Mouse (Mus musculus): ENCODE results near the gene Atp9a. TPM values are rescaled to one million over a fixed set of nuclear protein-coding genes. Genes with fewer than 3 reads are reported as not detected.

The Atp9a gene
- 2.7 and 4.0 TPM in 2 replicates for polyA plus RNA-seq (2015; fragmentation: Nextera tagmentation; extraction: Ambion mirVana)

- ATAC-seq (ENCODE audit: low read depth): peak; percentile 9; the same call in 1 of the 2 replicates
- Histone ChIP-seq H3K9me3 (replicated peaks; ENCODE audit: control insufficient read depth, low read length) (no peaks in the 10 kb centered on the region), H3K9ac (ENCODE audit: low read depth, low read length) (peak within 1 kb of the TSS; percentile 31; the same call in 1 of the 2 replicates), H3K27me3 (ENCODE audit: control insufficient read depth, insufficient read depth, low read depth, low read length) (peaks cover 19% of the 10 kb centered on the region), H3K27ac (ENCODE audit: low read length) (no peak within 1 kb of the TSS), H3K4me3 (ENCODE audit: low read depth, low read length) (peak within 1 kb of the TSS; percentile 64), H3K4me1 (ENCODE audit: control insufficient read depth, low read depth, low read length) (no peaks in the 10 kb centered on the region), H3K4me2 (ENCODE audit: low read depth, low read length) (peak within 1 kb of the TSS; percentile 59), H3K36me3 (ENCODE audit: control insufficient read depth, insufficient read depth) (no peaks in the 10 kb centered on the region)
- 11% methylated on average over 21 of the region's 33 CpGs for WGBS (ENCODE audit: insufficient replicate concordance)
Observed at GRCm38 (mm10) chr2:168742059-168742627, at the start of gene Atp9a. TSS of gene Atp9a (minus strand) at chr2:168742409.

- ATAC-seq (ENCODE audit: low read depth): no peak
- H3K9ac ChIP-seq (ENCODE audit: low read depth, low read length): no peak overlapping the region
- no peak overlapping the region for H3K27ac ChIP-seq (ENCODE audit: low read length)
- 69% methylated on average over 4 of the region's 4 CpGs for WGBS (ENCODE audit: insufficient replicate concordance)
- H3K4me2 ChIP-seq (ENCODE audit: low read depth, low read length): no peak overlapping the region
- H3K27me3 ChIP-seq (ENCODE audit: control insufficient read depth, insufficient read depth, low read depth, low read length): no peaks in the 10 kb centered on the region
- H3K4me3 ChIP-seq (ENCODE audit: low read depth, low read length): no peak overlapping the region
- no peaks in the 10 kb centered on the region for H3K36me3 ChIP-seq (ENCODE audit: control insufficient read depth, insufficient read depth)
- H3K9me3 ChIP-seq (replicated peaks; ENCODE audit: control insufficient read depth, low read length): no peaks in the 10 kb centered on the region
- no peaks in the 10 kb centered on the region for H3K4me1 ChIP-seq (ENCODE audit: control insufficient read depth, low read depth, low read length)
Observed at GRCm38 (mm10) chr2:168791115-168791802, 49.0 kb upstream of the Atp9a start.

GRCm38 (mm10) chr2:168786174-168786573 lies 44.0 kb upstream of the Atp9a start:
- WGBS (ENCODE audit: insufficient replicate concordance): 74% methylated on average over 9 of the region's 9 CpGs
- no peak for ATAC-seq (ENCODE audit: low read depth)
- H3K9ac ChIP-seq (ENCODE audit: low read depth, low read length): no peak overlapping the region
- no peaks in the 10 kb centered on the region for H3K36me3 ChIP-seq (ENCODE audit: control insufficient read depth, insufficient read depth)
- H3K27ac ChIP-seq (ENCODE audit: low read length): no peak overlapping the region
- no peaks in the 10 kb centered on the region for H3K9me3 ChIP-seq (replicated peaks; ENCODE audit: control insufficient read depth, low read length)
- H3K27me3 ChIP-seq (ENCODE audit: control insufficient read depth, insufficient read depth, low read depth, low read length): no peaks in the 10 kb centered on the region
- no peak overlapping the region for H3K4me2 ChIP-seq (ENCODE audit: low read depth, low read length)
- no peaks in the 10 kb centered on the region for H3K4me1 ChIP-seq (ENCODE audit: control insufficient read depth, low read depth, low read length)
- H3K4me3 ChIP-seq (ENCODE audit: low read depth, low read length): no peak overlapping the region

- WGBS (ENCODE audit: insufficient replicate concordance): 50% methylated on average over 9 of the region's 9 CpGs
- no peak overlapping the region for H3K9ac ChIP-seq (ENCODE audit: low read depth, low read length)
- ATAC-seq (ENCODE audit: low read depth): no peak
- no peak overlapping the region for H3K4me2 ChIP-seq (ENCODE audit: low read depth, low read length)
- H3K27ac ChIP-seq (ENCODE audit: low read length): no peak overlapping the region
- H3K36me3 ChIP-seq (ENCODE audit: control insufficient read depth, insufficient read depth): no peaks in the 10 kb centered on the region
- no peaks in the 10 kb centered on the region for H3K9me3 ChIP-seq (replicated peaks; ENCODE audit: control insufficient read depth, low read length)
- H3K4me1 ChIP-seq (ENCODE audit: control insufficient read depth, low read depth, low read length): no peaks in the 10 kb centered on the region
- no peaks in the 10 kb centered on the region for H3K27me3 ChIP-seq (ENCODE audit: control insufficient read depth, insufficient read depth, low read depth, low read length)
- no peak overlapping the region for H3K4me3 ChIP-seq (ENCODE audit: low read depth, low read length)
Observed at GRCm38 (mm10) chr2:168780596-168780995, 38.4 kb upstream of the Atp9a start.

- Histone ChIP-seq H3K4me2 (ENCODE audit: low read depth, low read length) (no peak overlapping the region), H3K9me3 (replicated peaks; ENCODE audit: control insufficient read depth, low read length) (no peaks in the 10 kb centered on the region), H3K9ac (ENCODE audit: low read depth, low read length) (no peak overlapping the region), H3K27me3 (ENCODE audit: control insufficient read depth, insufficient read depth, low read depth, low read length) (no peaks in the 10 kb centered on the region), H3K4me1 (ENCODE audit: control insufficient read depth, low read depth, low read length) (no peaks in the 10 kb centered on the region), H3K36me3 (ENCODE audit: control insufficient read depth, insufficient read depth) (no peaks in the 10 kb centered on the region), H3K27ac (ENCODE audit: low read length) (peak overlapping the region; percentile 50; the same call in 1 of the 2 replicates), H3K4me3 (ENCODE audit: low read depth, low read length) (no peak overlapping the region)
- WGBS (ENCODE audit: insufficient replicate concordance): 31% methylated on average over 9 of the region's 9 CpGs
- peak; percentile 61 for ATAC-seq (ENCODE audit: low read depth)
Observed at GRCm38 (mm10) chr2:168780024-168780423, 37.8 kb upstream of the Atp9a start.

- Histone ChIP-seq H3K9ac (ENCODE audit: low read depth, low read length) (no peak overlapping the region), H3K4me1 (ENCODE audit: control insufficient read depth, low read depth, low read length) (no peaks in the 10 kb centered on the region), H3K4me2 (ENCODE audit: low read depth, low read length) (no peak overlapping the region), H3K9me3 (replicated peaks; ENCODE audit: control insufficient read depth, low read length) (no peaks in the 10 kb centered on the region), H3K4me3 (ENCODE audit: low read depth, low read length) (no peak overlapping the region), H3K36me3 (ENCODE audit: control insufficient read depth, insufficient read depth) (no peaks in the 10 kb centered on the region), H3K27ac (ENCODE audit: low read length) (no peak overlapping the region), H3K27me3 (ENCODE audit: control insufficient read depth, insufficient read depth, low read depth, low read length) (no peaks in the 10 kb centered on the region)
- no peak for ATAC-seq (ENCODE audit: low read depth)
Observed at GRCm38 (mm10) chr2:168777481-168777880, 35.3 kb upstream of the Atp9a start.

- no peak overlapping the region for H3K9ac ChIP-seq (ENCODE audit: low read depth, low read length)
- H3K36me3 ChIP-seq (ENCODE audit: control insufficient read depth, insufficient read depth): no peaks in the 10 kb centered on the region
- peak overlapping the region; percentile 81 for H3K27ac ChIP-seq (ENCODE audit: low read length)
- peak; percentile 83 for ATAC-seq (ENCODE audit: low read depth)
- no peaks in the 10 kb centered on the region for H3K4me1 ChIP-seq (ENCODE audit: control insufficient read depth, low read depth, low read length)
- no peaks in the 10 kb centered on the region for H3K9me3 ChIP-seq (replicated peaks; ENCODE audit: control insufficient read depth, low read length)
- H3K27me3 ChIP-seq (ENCODE audit: control insufficient read depth, insufficient read depth, low read depth, low read length): no peaks in the 10 kb centered on the region
- WGBS (ENCODE audit: insufficient replicate concordance): 35% methylated on average over 3 of the region's 3 CpGs
- H3K4me2 ChIP-seq (ENCODE audit: low read depth, low read length): no peak overlapping the region
- H3K4me3 ChIP-seq (ENCODE audit: low read depth, low read length): no peak overlapping the region
Observed at GRCm38 (mm10) chr2:168776238-168776637, 34.0 kb upstream of the Atp9a start.

- ATAC-seq (ENCODE audit: low read depth): no peak
- WGBS (ENCODE audit: insufficient replicate concordance): 54% methylated on average over 8 of the region's 8 CpGs
- Histone ChIP-seq H3K27ac (ENCODE audit: low read length) (no peak overlapping the region), H3K27me3 (ENCODE audit: control insufficient read depth, insufficient read depth, low read depth, low read length) (peaks cover 40% of the 10 kb centered on the region), H3K36me3 (ENCODE audit: control insufficient read depth, insufficient read depth) (no peaks in the 10 kb centered on the region), H3K4me3 (ENCODE audit: low read depth, low read length) (no peak overlapping the region), H3K4me2 (ENCODE audit: low read depth, low read length) (no peak overlapping the region), H3K9ac (ENCODE audit: low read depth, low read length) (no peak overlapping the region), H3K4me1 (ENCODE audit: control insufficient read depth, low read depth, low read length) (no peaks in the 10 kb centered on the region), H3K9me3 (replicated peaks; ENCODE audit: control insufficient read depth, low read length) (no peaks in the 10 kb centered on the region)
Observed at GRCm38 (mm10) chr2:168769259-168769658, 27.1 kb upstream of the Atp9a start.

- H3K9ac ChIP-seq (ENCODE audit: low read depth, low read length): no peak within 1 kb of the TSS; the same call in 1 of the 2 replicates
- peak within 1 kb of the TSS; percentile 34; the same call in 1 of the 2 replicates for H3K4me2 ChIP-seq (ENCODE audit: low read depth, low read length)
- peak within 1 kb of the TSS; percentile 81 for H3K27ac ChIP-seq (ENCODE audit: low read length)
Observed at GRCm38 (mm10) chr2:168767582-168767981, 25.4 kb upstream of the Atp9a start, which contains the start of gene Sall4. TSS of gene Sall4 (minus strand) at chr2:168767943.

More at GRCm38 (mm10) chr2:168767582-168767981, 25.4 kb upstream of the Atp9a start, which contains the start of gene Sall4:
- no peaks in the 10 kb centered on the region for H3K9me3 ChIP-seq (replicated peaks; ENCODE audit: control insufficient read depth, low read length)
- H3K36me3 ChIP-seq (ENCODE audit: control insufficient read depth, insufficient read depth): no peaks in the 10 kb centered on the region
- WGBS (ENCODE audit: insufficient replicate concordance): 7% methylated on average over 10 of the region's 10 CpGs
- peaks cover 50% of the 10 kb centered on the region for H3K27me3 ChIP-seq (ENCODE audit: control insufficient read depth, insufficient read depth, low read depth, low read length)
- peak within 1 kb of the TSS; percentile 56 for H3K4me3 ChIP-seq (ENCODE audit: low read depth, low read length)
- H3K4me1 ChIP-seq (ENCODE audit: control insufficient read depth, low read depth, low read length): no peaks in the 10 kb centered on the region
- no peak for ATAC-seq (ENCODE audit: low read depth)

All from liver, embryonic 16.5 days (tissue).